Mouse (Mus musculus) CH12.LX (cell line): ENCODE results near the gene Lrrc61.

Experiments used
- CHD2 ChIP-seq: IDR thresholded peaks from 2 replicates; pipeline ENCODE4 v1.6.1; 2011; ENCODE audit warnings: low read length, improper control_type of control experiment
- CTCF ChIP-seq, 2 experiments: IDR thresholded peaks in 1 of 2; conservative IDR thresholded peaks in 1 of 2; 2 replicates each; pipeline ENCODE4 v1.5.1; 2011 to 2012; ENCODE audit warnings: low read depth in 2 of 2, low read length in 2 of 2, improper control_type of control experiment in 1 of 2, inconsistent platforms in 1 of 2, mild to moderate bottlenecking in 1 of 2, moderate library complexity in 1 of 2
- EP300 ChIP-seq: IDR thresholded peaks from 2 replicates; pipeline ENCODE4 v1.6.1; 2011; ENCODE audit warnings: low read length, improper control_type of control experiment
- POLR2A ChIP-seq: IDR thresholded peaks from 2 replicates; pipeline ENCODE4 v1.6.1; 2011; ENCODE audit warnings: low read depth, mild to moderate bottlenecking, improper control_type of control experiment, low read length
- POLR2AphosphoS2 ChIP-seq: IDR thresholded peaks from 2 replicates; pipeline ENCODE4 v1.6.1; 2011; ENCODE audit warnings: low read depth, low read length, improper control_type of control experiment
- TCF12 ChIP-seq: IDR thresholded peaks from 2 replicates; pipeline ENCODE4 v1.6.1; 2014; ENCODE audit warnings: low read depth, mild to moderate bottlenecking, inconsistent platforms, low read length, improper control_type of control experiment
- ZC3H11A ChIP-seq: IDR thresholded peaks from 2 replicates; pipeline ENCODE4 v1.6.1; 2012; ENCODE audit warnings: low read depth, mild to moderate bottlenecking, inconsistent platforms, low read length, improper control_type of control experiment

GRCm38 (mm10) chr6:48537105-48537954 lies 17.3 kb upstream of the Lrrc61 start, which contains the start of gene Atp6v0e2:
- TF ChIP-seq POLR2AphosphoS2 (no peak), TCF12 (no peak), ZC3H11A (no peak), CTCF (conservative IDR thresholded peaks at IDR 0.05 in 1 of 2, IDR thresholded peaks at IDR 0.05 in 1 of 2; ENCODE audit: low read depth in 2 of 2, low read length in 2 of 2) (no peak), EP300 (no peak), CHD2 (no peak), POLR2A (no peak)
